Mouse (Mus musculus): ENCODE results near the gene Scrn3. TPM values are rescaled to one million over a fixed set of nuclear protein-coding genes. Genes with fewer than 3 reads are reported as not detected.

Scrn3 gene
- total and polyA plus RNA-seq, 2 experiments = 16.0 to 41.3 TPM

DNA sequence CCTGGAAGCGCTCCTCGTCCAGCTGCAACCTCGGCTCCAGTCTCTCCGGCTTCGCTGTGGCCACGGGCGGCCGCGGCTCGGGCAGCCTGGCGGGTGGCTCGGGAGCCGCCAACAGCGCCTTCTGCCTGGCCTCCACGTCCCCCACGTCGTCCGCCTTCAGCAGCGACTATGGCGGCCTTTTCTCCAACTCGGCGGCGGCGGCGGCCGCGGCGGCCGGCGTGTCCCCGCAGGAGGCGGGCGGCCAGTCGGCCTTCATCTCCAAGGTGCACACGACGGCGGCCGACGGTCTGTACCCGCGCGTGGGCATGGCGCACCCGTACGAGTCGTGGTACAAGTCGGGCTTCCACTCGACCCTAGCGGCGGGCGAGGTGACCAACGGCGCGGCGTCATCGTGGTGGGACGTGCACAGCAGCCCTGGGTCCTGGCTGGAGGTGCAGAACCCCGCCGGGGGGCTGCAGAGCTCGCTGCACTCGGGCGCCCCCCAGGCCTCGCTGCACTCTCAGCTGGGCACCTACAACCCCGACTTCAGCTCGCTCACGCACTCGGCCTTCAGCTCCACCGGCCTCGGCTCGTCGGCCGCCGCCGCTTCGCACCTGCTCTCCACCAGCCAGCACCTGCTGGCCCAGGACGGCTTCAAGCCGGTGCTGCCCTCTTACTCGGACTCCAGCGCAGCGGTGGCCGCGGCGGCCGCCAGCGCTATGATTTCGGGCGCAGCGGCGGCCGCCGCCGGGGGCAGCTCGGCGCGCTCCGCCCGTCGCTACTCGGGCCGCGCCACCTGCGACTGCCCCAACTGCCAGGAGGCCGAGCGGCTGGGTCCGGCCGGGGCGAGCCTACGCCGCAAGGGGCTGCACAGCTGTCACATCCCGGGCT lies 38.9 kb upstream of the Scrn3 start:
- WGBS = 2% methylated on average over 110 of the region's 110 CpGs

DNA sequence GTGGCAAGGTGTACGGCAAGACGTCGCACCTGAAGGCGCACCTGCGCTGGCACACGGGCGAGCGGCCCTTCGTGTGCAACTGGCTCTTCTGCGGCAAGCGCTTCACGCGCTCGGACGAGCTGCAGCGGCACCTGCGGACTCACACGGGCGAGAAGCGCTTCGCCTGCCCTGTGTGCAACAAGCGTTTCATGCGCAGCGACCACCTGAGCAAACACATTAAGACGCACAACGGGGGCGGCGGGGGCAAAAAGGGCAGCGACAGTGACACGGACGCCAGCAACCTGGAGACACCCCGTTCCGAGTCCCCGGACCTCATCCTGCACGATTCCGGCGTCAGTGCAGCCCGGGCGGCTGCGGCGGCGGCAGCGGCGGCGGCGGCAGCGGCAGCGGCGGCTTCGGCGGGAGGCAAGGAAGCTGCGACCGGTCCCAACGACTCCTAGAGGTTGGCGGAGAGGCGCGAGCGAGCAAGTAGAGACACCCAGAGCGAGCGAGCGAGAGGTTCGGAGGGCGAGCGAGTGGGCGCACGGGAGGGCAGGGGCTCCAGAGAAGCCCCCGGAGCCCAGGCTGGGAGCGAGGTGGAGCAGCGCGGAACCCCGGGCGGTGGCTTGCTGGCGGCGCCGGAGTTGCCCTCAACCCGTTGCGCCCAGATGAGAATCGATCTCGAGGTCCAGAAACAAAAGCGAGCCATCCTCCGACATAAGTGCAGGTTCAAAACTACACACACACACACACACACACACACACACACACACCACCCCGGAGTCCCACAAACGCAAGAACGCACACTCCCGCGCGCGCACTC lies 38.1 kb upstream of the Scrn3 start:
- Histone ChIP-seq H3K27ac (replicated peaks; ENCODE audit: insufficient read depth, low read depth, low read length) (no peak overlapping the region), H3K27me3 (ENCODE audit: control insufficient read depth, insufficient read depth, low read length) (peaks cover 55% of the 10 kb centered on the region), H3K79me2 (ENCODE audit: control insufficient read depth, insufficient read depth, low read length) (no peaks in the 10 kb centered on the region), H3K36me3 (ENCODE audit: control insufficient read depth, insufficient read depth, low read length) (no peaks in the 10 kb centered on the region), H3K4me1 (ENCODE audit: control insufficient read depth, insufficient read depth, low read length) (peaks cover 13% of the 10 kb centered on the region), H3K9ac (ENCODE audit: low read depth, low read length) (no peak overlapping the region), H3K4me3 (ENCODE audit: insufficient read depth, low read depth, low read length) (peak overlapping the region; percentile 13; the same call in 1 of the 2 replicates)
- 2% methylated on average over 86 of the region's 88 CpGs for WGBS
- TF ChIP-seq CTCF (IDR thresholded peaks at IDR 0.05; ENCODE audit: low read depth, low read length) (no peak), POLR2A (IDR thresholded peaks at IDR 0.05; ENCODE audit: extremely low read depth, insufficient read depth, low read length) (no peak)
- no peak for DNase-seq (ENCODE audit: extremely low read depth, low read depth, low spot score)

More for the DNA sequence above, 38.9 kb upstream of the Scrn3 start:
- H3K27me3 ChIP-seq (ENCODE audit: control insufficient read depth, insufficient read depth, low read length) = peaks cover 48% of the 10 kb centered on the region
- H3K4me1 ChIP-seq (ENCODE audit: control insufficient read depth, insufficient read depth, low read length) = peaks cover 11% of the 10 kb centered on the region
- DNase-seq (ENCODE audit: extremely low read depth, low read depth, low spot score) = no peak
- no peak overlapping the region for H3K9ac ChIP-seq (ENCODE audit: low read depth, low read length)
- H3K4me3 ChIP-seq (ENCODE audit: insufficient read depth, low read depth, low read length) = peak overlapping the region; percentile 1; the same call in 1 of the 2 replicates
- TF ChIP-seq POLR2A (IDR thresholded peaks at IDR 0.05; ENCODE audit: extremely low read depth, insufficient read depth, low read length) (no peak), CTCF (IDR thresholded peaks at IDR 0.05; ENCODE audit: low read depth, low read length) (no peak)
- H3K36me3 ChIP-seq (ENCODE audit: control insufficient read depth, insufficient read depth, low read length) = no peaks in the 10 kb centered on the region
- no peaks in the 10 kb centered on the region for H3K79me2 ChIP-seq (ENCODE audit: control insufficient read depth, insufficient read depth, low read length)
- H3K27ac ChIP-seq (replicated peaks; ENCODE audit: insufficient read depth, low read depth, low read length) = no peak overlapping the region

DNA sequence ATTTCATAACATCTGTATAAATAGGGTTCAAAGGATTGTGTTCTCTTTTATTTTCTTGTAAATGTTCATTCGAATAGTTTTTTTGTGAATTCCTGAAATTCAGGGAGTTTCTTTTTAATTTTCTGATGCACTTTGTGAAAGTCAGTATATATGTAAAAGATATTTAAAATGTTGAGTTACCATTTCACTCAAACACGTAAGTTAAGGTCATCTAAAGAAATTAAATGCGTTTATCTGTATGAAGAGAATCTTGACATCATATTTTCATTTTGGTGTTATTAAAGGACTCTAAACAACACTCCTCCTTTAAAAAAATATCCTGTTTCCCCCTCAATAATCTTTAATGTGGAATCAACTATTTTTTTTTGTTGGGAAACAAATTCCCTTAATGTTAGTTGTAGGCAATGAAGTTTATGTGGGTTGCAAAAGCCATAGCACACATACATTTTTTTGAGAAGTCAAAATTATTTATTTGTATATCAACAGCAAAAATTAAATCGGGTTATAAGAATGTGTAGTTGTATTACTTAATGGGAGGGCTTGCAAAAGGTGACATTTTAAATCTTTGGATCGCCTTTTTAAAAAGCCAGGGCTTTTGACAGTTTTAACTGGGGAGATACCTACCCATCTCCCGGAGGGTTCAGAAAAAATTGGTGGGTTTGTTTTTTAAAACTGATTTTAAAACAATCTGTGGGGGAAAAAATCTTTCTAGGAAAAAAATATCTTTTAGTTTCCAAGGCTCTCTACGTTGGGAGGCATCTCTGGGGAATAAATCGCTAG lies 37.0 kb upstream of the Scrn3 start:
- Histone ChIP-seq H3K4me3 (ENCODE audit: insufficient read depth, low read depth, low read length) (no peak overlapping the region), H3K9ac (ENCODE audit: low read depth, low read length) (no peak overlapping the region), H3K36me3 (ENCODE audit: control insufficient read depth, insufficient read depth, low read length) (no peaks in the 10 kb centered on the region), H3K4me1 (ENCODE audit: control insufficient read depth, insufficient read depth, low read length) (peaks cover 13% of the 10 kb centered on the region), H3K27ac (replicated peaks; ENCODE audit: insufficient read depth, low read depth, low read length) (no peak overlapping the region), H3K27me3 (ENCODE audit: control insufficient read depth, insufficient read depth, low read length) (peaks cover 59% of the 10 kb centered on the region), H3K79me2 (ENCODE audit: control insufficient read depth, insufficient read depth, low read length) (no peaks in the 10 kb centered on the region)
- TF ChIP-seq CTCF (IDR thresholded peaks at IDR 0.05; ENCODE audit: low read depth, low read length) = no peak
- no peak for TF ChIP-seq POLR2A (IDR thresholded peaks at IDR 0.05; ENCODE audit: extremely low read depth, insufficient read depth, low read length)
- 16% methylated on average over 8 of the region's 8 CpGs for WGBS
- no peak for DNase-seq (ENCODE audit: extremely low read depth, low read depth, low spot score)

DNA sequence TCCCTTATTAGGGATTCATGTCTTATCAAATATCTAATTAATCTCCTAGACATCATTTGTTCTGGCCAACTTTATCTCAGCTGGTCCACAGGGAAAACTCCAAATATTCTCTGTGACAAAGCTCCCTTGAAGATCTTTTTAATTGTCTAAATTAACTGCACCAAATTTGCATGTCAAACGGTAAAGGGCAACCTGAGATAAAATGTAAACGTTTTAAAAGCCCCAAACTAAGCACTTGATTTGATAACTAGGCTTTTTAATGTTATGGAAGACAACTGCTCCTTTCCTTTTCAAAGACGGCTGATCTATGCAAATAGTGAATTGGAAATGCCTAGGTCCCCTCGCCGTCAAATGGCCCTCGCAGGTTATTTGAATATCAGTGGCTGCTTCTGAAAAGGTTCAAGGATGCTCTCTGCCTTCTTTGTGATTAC lies 36.2 kb upstream of the Scrn3 start:
- DNase-seq (ENCODE audit: extremely low read depth, low read depth, low spot score) = no peak
- H3K36me3 ChIP-seq (ENCODE audit: control insufficient read depth, insufficient read depth, low read length) = no peaks in the 10 kb centered on the region
- TF ChIP-seq POLR2A (IDR thresholded peaks at IDR 0.05; ENCODE audit: extremely low read depth, insufficient read depth, low read length) (no peak), CTCF (IDR thresholded peaks at IDR 0.05; ENCODE audit: low read depth, low read length) (no peak)
- peaks cover 60% of the 10 kb centered on the region for H3K27me3 ChIP-seq (ENCODE audit: control insufficient read depth, insufficient read depth, low read length)
- WGBS = 3% methylated on average over 6 of the region's 6 CpGs
- H3K27ac ChIP-seq (replicated peaks; ENCODE audit: insufficient read depth, low read depth, low read length) = no peak overlapping the region
- H3K79me2 ChIP-seq (ENCODE audit: control insufficient read depth, insufficient read depth, low read length) = no peaks in the 10 kb centered on the region
- no peak overlapping the region for H3K9ac ChIP-seq (ENCODE audit: low read depth, low read length)
- no peak overlapping the region for H3K4me3 ChIP-seq (ENCODE audit: insufficient read depth, low read depth, low read length)
- peaks cover 13% of the 10 kb centered on the region for H3K4me1 ChIP-seq (ENCODE audit: control insufficient read depth, insufficient read depth, low read length)

DNA sequence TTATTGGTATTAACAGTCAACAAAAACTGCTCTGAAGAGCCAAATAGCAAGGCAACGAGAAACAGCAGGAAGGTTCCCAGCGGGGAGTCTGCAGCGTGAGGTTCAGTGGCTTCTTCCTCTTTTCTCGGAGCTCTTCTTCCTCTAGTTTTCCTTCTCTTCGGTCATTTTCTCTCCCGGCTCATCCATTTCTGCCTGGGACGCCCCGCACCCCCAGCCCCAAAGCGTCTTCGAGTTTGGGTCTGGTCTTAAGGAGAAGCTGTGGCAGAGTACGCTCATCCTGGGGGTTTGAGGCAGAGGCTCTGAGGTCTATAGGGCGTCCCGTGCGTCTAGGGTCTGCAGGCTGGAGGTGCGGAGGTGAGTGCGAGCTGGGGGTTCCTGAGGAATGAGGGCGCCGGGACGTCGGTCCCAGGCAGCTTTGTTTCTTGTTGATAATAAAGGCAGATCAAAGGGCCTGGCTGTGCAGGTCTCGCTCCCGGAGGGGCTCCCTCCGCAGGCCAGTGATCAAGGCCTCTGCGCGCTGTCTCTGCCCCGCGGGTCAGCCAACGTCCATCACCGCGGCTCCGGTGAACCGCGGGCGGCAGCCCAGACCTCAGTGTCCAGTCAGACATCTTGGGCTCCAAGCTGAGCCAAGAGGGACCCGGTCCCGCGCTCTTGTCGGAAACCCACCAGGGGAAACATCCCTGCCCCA lies 35.2 kb upstream of the Scrn3 start:
- Histone ChIP-seq H3K36me3 (ENCODE audit: control insufficient read depth, insufficient read depth, low read length) (no peaks in the 10 kb centered on the region), H3K4me3 (ENCODE audit: insufficient read depth, low read depth, low read length) (no peak overlapping the region), H3K79me2 (ENCODE audit: control insufficient read depth, insufficient read depth, low read length) (no peaks in the 10 kb centered on the region), H3K27ac (replicated peaks; ENCODE audit: insufficient read depth, low read depth, low read length) (no peak overlapping the region), H3K4me1 (ENCODE audit: control insufficient read depth, insufficient read depth, low read length) (peaks cover 10% of the 10 kb centered on the region), H3K9ac (ENCODE audit: low read depth, low read length) (no peak overlapping the region), H3K27me3 (ENCODE audit: control insufficient read depth, insufficient read depth, low read length) (peaks cover 54% of the 10 kb centered on the region)
- TF ChIP-seq CTCF (IDR thresholded peaks at IDR 0.05; ENCODE audit: low read depth, low read length) = no peak
- TF ChIP-seq POLR2A (IDR thresholded peaks at IDR 0.05; ENCODE audit: extremely low read depth, insufficient read depth, low read length) = no peak
- no peak for DNase-seq (ENCODE audit: extremely low read depth, low read depth, low spot score)
- WGBS = 3% methylated on average over 38 of the region's 38 CpGs

All from liver, adult 2 months (tissue).